Mouse (Mus musculus) cerebellum, adult 11 months (tissue): ENCODE measurements around the gene Tmed1.
"Not testable (repeated sequence)": the region's sequence is repeated elsewhere in the genome, so short reads cannot be mapped to it uniquely, and the experiment has no call there.

ENCODE experiments used
- DNase-seq: peaks from one replicate; pipeline ENCODE4 v3.0.0; 2022

Tmed1 gene

GRCm38 (mm10) chr9:21469032-21470024 is 40.7 kb downstream of the Tmed1 start:
- DNase-seq: peak; percentile 35

- not testable (repeated sequence) for DNase-seq
Observed at GRCm38 (mm10) chr9:21464565-21464928, 45.5 kb downstream of the Tmed1 start.

- peak; percentile 48 for DNase-seq
Observed at GRCm38 (mm10) chr9:21463766-21464564, 46.1 kb downstream of the Tmed1 start.

- DNase-seq: no peak
Observed at GRCm38 (mm10) chr9:21463138-21463590, 46.9 kb downstream of the Tmed1 start.

- DNase-seq: no peak
Observed at GRCm38 (mm10) chr9:21460400-21460940, 49.6 kb downstream of the Tmed1 start.

GRCm38 (mm10) chr9:21458821-21459220 is 51.2 kb downstream of the Tmed1 start:
- DNase-seq: no peak
